Mouse (Mus musculus): ENCODE results near the gene Fgd5.
"Not testable (repeated sequence)": the region's sequence is repeated elsewhere in the genome, so short reads cannot be mapped to it uniquely, and the experiment has no call there.

Gene Fgd5

GRCm38 (mm10) chr6:92065721-92066496, 87.2 kb downstream of the Fgd5 start:
- peak; percentile 37 to 77 for DNase-seq (ENCODE audit: low spot score in 2 of 2)

- peak; percentile 52 to 88 for DNase-seq (ENCODE audit: low spot score in 2 of 2)
Measured at GRCm38 (mm10) chr6:92067146-92067790, 88.6 kb downstream of the Fgd5 start.

- no peak for DNase-seq (ENCODE audit: low spot score in 2 of 2)
Measured at GRCm38 (mm10) chr6:92071121-92071839, 92.6 kb downstream of the Fgd5 start.

GRCm38 (mm10) chr6:92080730-92081129, 102.1 kb downstream of the Fgd5 start:
- no peak for DNase-seq (ENCODE audit: low spot score in 2 of 2)

GRCm38 (mm10) chr6:92082756-92083155, 104.1 kb downstream of the Fgd5 start:
- DNase-seq (ENCODE audit: low spot score in 2 of 2), result no peak

- no peak for DNase-seq (ENCODE audit: low spot score in 2 of 2)
Measured at GRCm38 (mm10) chr6:92084932-92085331, 106.3 kb downstream of the Fgd5 start.

GRCm38 (mm10) chr6:92089141-92089540, 110.5 kb downstream of the Fgd5 start:
- DNase-seq (ENCODE audit: low spot score in 2 of 2), result not testable (repeated sequence)

GRCm38 (mm10) chr6:92089982-92090381, 111.3 kb downstream of the Fgd5 start:
- no peak for DNase-seq (ENCODE audit: low spot score in 2 of 2)

GRCm38 (mm10) chr6:92090497-92090896, 111.8 kb downstream of the Fgd5 start:
- DNase-seq (ENCODE audit: low spot score in 2 of 2), result no peak

- peak; percentile 86 to 93 for DNase-seq (ENCODE audit: low spot score in 2 of 2)
Measured at GRCm38 (mm10) chr6:92091130-92091591, 112.5 kb downstream of the Fgd5 start, which contains the start of gene Nr2c2. Gene Nr2c2, plus strand, starts transcription at chr6:92091390.

- DNase-seq (ENCODE audit: low spot score in 2 of 2), result peak; percentile 100
Measured at GRCm38 (mm10) chr6:92091767-92092489, 113.2 kb downstream of the Fgd5 start.

- no peak for DNase-seq (ENCODE audit: low spot score in 2 of 2)
Measured at GRCm38 (mm10) chr6:92092737-92093136, 114.1 kb downstream of the Fgd5 start.

GRCm38 (mm10) chr6:92093869-92094268, 115.2 kb downstream of the Fgd5 start:
- no peak for DNase-seq (ENCODE audit: low spot score in 2 of 2)

GRCm38 (mm10) chr6:92100679-92101360, 122.1 kb downstream of the Fgd5 start:
- no peak for DNase-seq (ENCODE audit: low spot score in 2 of 2)

- DNase-seq (ENCODE audit: low spot score in 2 of 2), result no peak
Measured at GRCm38 (mm10) chr6:92124547-92124946, 145.9 kb downstream of the Fgd5 start.
